Mouse (Mus musculus) embryonic fibroblast, embryonic 13.5 days (primary cell): ENCODE data around the gene Mt1.

Source experiments
- CTCF ChIP-seq: IDR thresholded peaks from 2 replicates; pipeline ENCODE4 v1.5.1; 2011; ENCODE audit warnings: mild to moderate bottlenecking, control low read depth, low read length, moderate library complexity, borderline replicate concordance; ENCODE audit not compliant: insufficient read depth
- POLR2A ChIP-seq: IDR thresholded peaks from 2 replicates; pipeline ENCODE4 v1.6.1; 2011; ENCODE audit warnings: low read depth, mild to moderate bottlenecking, control low read depth, low read length, moderate library complexity

DNA sequence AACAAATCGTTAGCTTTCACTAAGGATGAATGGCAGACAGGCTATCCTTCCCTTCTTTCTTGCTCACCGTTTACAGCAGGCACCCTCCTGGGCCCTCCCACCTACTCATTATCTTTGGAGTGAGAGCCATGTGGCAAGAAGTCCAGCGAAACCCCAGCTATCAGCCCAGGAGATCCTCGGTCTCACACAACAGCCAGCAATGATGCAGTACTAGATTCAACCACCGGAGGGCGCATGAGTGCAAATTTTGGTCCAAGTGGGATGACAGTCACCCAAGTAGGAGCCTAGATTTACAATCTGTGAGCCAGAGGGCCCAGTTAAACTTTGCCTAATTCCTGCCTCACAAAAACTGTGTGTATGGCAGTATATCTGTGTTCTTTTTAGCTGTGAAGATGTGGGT lies 11.6 kb upstream of the Mt1 start:
- TF ChIP-seq CTCF (peak; percentile 68), POLR2A (no peak)
